Mouse (Mus musculus): Measurements from ENCODE around the gene Jak1. TPM values are rescaled to one million over a fixed set of nuclear protein-coding genes. Genes with fewer than 3 reads are reported as not detected.

The Jak1 gene
- total RNA-seq, 2 experiments from 2014 or later: 120 to 122 TPM

GRCm38 (mm10) chr4:101196407-101196806 is 68.7 kb downstream of the Jak1 start:
- no peak for DNase-seq (ENCODE audit: low spot score in 2 of 2)

GRCm38 (mm10) chr4:101194170-101194569 is 70.9 kb downstream of the Jak1 start:
- no peak for DNase-seq (ENCODE audit: low spot score in 2 of 2)

- no peak for DNase-seq (ENCODE audit: low spot score in 2 of 2)
These were observed 72.7 kb downstream of the Jak1 start for GRCm38 (mm10) chr4:101192241-101192976.

- DNase-seq (ENCODE audit: low spot score in 2 of 2): no peak
These were observed 77.7 kb downstream of the Jak1 start for GRCm38 (mm10) chr4:101187381-101187780.

- no peak for DNase-seq (ENCODE audit: low spot score in 2 of 2)
These were observed 78.5 kb downstream of the Jak1 start for GRCm38 (mm10) chr4:101186591-101186990.

GRCm38 (mm10) chr4:101185216-101185615 is 79.9 kb downstream of the Jak1 start:
- DNase-seq (ENCODE audit: low spot score in 2 of 2): no peak

GRCm38 (mm10) chr4:101182603-101183011 is 82.5 kb downstream of the Jak1 start:
- no peak for DNase-seq (ENCODE audit: low spot score in 2 of 2)

GRCm38 (mm10) chr4:101180681-101181080 is 84.4 kb downstream of the Jak1 start:
- no peak for DNase-seq (ENCODE audit: low spot score in 2 of 2)

- DNase-seq (ENCODE audit: low spot score in 2 of 2): no peak
These were observed 85.2 kb downstream of the Jak1 start for GRCm38 (mm10) chr4:101179836-101180235.

GRCm38 (mm10) chr4:101179076-101179475 is 86.0 kb downstream of the Jak1 start:
- no peak for DNase-seq (ENCODE audit: low spot score in 2 of 2)

- DNase-seq (ENCODE audit: low spot score in 2 of 2): no peak
These were observed 87.3 kb downstream of the Jak1 start for GRCm38 (mm10) chr4:101177796-101178195.

- DNase-seq (ENCODE audit: low spot score in 2 of 2): no peak
These were observed 89.0 kb downstream of the Jak1 start for GRCm38 (mm10) chr4:101176123-101176522.

- DNase-seq (ENCODE audit: low spot score in 2 of 2): no peak
These were observed 90.0 kb downstream of the Jak1 start for GRCm38 (mm10) chr4:101174916-101175625.

- no peak for DNase-seq (ENCODE audit: low spot score in 2 of 2)
These were observed 92.3 kb downstream of the Jak1 start for GRCm38 (mm10) chr4:101172738-101173137.

- no peak for DNase-seq (ENCODE audit: low spot score in 2 of 2)
These were observed 96.8 kb downstream of the Jak1 start for GRCm38 (mm10) chr4:101168189-101168778.

GRCm38 (mm10) chr4:101167777-101168176 is 97.3 kb downstream of the Jak1 start:
- no peak for DNase-seq (ENCODE audit: low spot score in 2 of 2)

GRCm38 (mm10) chr4:101165776-101166175 is 99.3 kb downstream of the Jak1 start:
- no peak for DNase-seq (ENCODE audit: low spot score in 2 of 2)

- DNase-seq (ENCODE audit: low spot score in 2 of 2): no peak
These were observed 100.4 kb downstream of the Jak1 start for GRCm38 (mm10) chr4:101164673-101165072.

GRCm38 (mm10) chr4:101164189-101164588 is 100.9 kb downstream of the Jak1 start:
- DNase-seq (ENCODE audit: low spot score in 2 of 2): no peak

- no peak for DNase-seq (ENCODE audit: low spot score in 2 of 2)
These were observed 104.3 kb downstream of the Jak1 start for GRCm38 (mm10) chr4:101160821-101161220.

GRCm38 (mm10) chr4:101159191-101159764 is 105.8 kb downstream of the Jak1 start:
- DNase-seq (ENCODE audit: low spot score in 2 of 2): no peak

GRCm38 (mm10) chr4:101158282-101158681 is 106.8 kb downstream of the Jak1 start:
- DNase-seq (ENCODE audit: low spot score in 2 of 2): no peak
